Mouse (Mus musculus): ENCODE results near the gene Fitm2. TPM values are rescaled to one million over a fixed set of nuclear protein-coding genes. Genes with fewer than 3 reads are reported as not detected.

Gene Fitm2
- total RNA-seq, 2 experiments from 2014 or later, result 108 to 114 TPM

- DNase-seq (ENCODE audit: low spot score in 2 of 2), result no peak
These were observed 44.0 kb downstream of the Fitm2 start for GRCm38 (mm10) chr2:163428346-163429011.

DNA sequence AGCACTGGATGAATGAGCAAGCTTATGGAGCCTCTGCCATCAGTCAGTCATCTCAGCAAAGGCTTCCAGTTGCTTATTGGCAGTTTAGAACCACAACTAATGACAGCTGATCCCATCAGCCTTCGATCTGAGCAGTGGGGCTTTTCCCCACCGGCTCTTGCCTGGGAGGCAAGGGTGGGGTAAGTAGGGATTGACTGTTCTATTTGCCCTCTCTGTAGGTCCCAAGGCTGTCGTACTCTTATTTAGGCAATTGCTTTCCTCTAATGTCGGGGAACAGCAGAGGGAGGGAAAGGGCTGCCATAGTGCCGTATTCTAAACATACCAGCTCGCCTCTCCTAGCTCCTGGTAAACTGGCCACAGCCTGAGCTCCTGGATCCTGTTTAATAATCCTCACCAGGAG lies 47.8 kb downstream of the Fitm2 start, which contains the start of gene Oser1:
TSS of gene Oser1 (minus strand) at position 101 of the 400 bp plus-strand sequence.
- DNase-seq (ENCODE audit: low spot score in 2 of 2), result no peak

- no peak for DNase-seq (ENCODE audit: low spot score in 2 of 2)
These were observed 49.4 kb downstream of the Fitm2 start for GRCm38 (mm10) chr2:163422895-163423660.

GRCm38 (mm10) chr2:163420366-163420886 lies 52.0 kb downstream of the Fitm2 start:
- DNase-seq (ENCODE audit: low spot score in 2 of 2), result no peak

DNA sequence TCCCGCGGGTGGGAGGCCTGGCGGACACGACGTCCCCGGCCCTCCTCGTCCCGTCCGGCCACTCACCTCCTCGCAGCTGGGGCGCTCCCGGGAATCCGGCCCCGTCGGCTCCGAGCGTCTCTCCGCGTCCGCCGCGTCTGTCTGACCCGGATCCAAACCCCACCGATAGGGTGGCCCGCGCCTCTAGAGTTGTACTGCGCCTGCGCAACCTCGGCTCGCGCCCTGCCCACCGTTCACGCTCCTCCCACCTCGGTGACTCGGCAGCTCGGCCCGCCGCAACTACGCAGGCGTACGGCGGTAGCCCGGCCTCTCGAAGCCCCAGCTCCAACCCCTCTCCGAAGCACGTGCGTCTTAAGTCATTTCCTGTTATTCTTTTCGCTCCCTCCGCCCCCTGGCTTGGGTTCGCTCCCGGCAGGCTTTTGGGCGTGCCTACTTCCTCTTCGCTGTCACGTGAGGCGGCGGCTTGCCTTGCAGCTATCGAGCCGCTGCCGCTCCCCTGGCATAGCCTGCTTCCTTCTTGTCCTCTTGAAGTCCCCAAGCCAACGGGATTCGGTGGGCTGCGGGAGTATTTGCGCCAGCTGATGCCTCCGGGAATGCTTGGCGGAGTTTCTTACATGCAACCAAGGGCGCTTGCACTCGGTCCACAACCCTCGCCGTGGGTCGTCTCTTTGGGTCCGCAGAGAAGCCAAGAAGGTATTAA lies 52.9 kb downstream of the Fitm2 start:
- DNase-seq (ENCODE audit: low spot score in 2 of 2), result peak; percentile 97 to 98

DNA sequence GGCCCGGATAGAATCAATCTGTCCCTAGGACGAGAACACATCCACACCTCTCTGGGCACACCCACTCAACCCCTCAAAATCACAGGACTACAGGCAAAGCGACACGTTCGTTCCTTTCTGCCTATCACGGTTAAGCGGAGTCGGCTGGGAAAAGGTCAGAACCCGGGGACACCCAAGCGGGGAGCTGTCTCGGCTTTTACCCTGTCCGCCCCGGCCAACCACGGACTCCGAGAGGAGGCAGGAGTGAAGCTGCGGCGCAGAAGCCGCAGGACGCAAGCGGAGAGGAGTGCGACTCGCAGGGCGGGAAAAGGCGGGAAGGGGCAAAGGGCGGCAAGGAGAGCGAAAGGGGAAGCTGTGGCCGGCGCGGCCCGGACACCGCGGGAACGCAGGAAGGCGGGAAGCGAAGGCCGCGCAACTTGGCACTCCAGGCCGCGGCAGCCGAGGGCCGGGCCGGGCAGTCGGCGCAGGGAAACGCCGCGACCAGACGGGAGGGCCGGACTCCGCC lies 53.5 kb downstream of the Fitm2 start:
- no peak for DNase-seq (ENCODE audit: low spot score in 2 of 2)

DNA sequence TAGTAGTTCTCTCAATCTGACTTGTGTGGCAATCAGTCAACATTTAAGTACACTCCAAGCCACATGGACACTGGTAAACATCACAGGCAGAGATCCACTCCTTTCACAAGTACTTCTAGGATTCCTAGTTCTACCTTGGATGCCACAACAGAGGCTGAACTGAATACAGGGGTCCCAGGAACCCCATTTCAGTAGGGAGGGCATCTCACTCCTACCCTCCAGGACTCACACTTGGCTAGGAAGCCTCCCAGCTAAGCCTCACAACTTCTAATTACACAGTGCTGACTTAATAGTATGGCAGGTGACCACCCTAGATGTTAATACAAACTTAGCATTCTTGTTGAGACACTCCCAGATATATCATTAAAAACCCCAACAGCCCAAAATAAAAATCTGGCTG lies 54.6 kb downstream of the Fitm2 start:
- DNase-seq (ENCODE audit: low spot score in 2 of 2), result no peak

DNA sequence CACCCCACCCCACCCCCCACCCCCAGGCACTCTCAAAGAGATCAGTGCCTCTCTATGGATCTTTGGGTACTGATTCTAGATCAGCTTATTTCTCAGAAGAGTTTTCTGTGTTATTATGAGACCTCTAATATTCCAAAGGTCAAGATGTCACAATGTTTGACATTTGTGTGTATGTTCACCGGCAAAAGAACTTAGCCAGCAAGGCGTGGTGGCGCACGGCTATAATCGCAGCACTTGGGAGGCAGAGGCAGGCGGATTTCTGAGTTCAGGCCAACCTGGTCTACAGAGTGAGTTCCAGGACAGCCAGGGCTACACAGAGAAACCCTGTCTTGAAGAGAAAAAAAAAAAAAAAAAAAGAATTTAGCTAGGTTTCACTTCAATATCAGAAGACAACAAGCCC lies 55.4 kb downstream of the Fitm2 start:
- DNase-seq (ENCODE audit: low spot score in 2 of 2), result no peak

Other genes starting within 250 kb of the Fitm2 start
- 1 to 10 TPM; 4.4 to 6.5 TPM for gene Jph2, start 74.6 kb downstream of the Fitm2 start, total RNA-seq (2021)
- gene Oser1, start 47.9 kb downstream of the Fitm2 start, total RNA-seq (2021), result 10 to 100 TPM; 37.1 to 43.6 TPM
- gene Gdap1l1, start 34.2 kb downstream of the Fitm2 start, total RNA-seq (2021), result 1 to 10 TPM; 3.3 TPM
- not detected for gene R3hdml, start 19.7 kb upstream of the Fitm2 start, total RNA-seq (2021)
- under 1 TPM in 1 of 2 experiments, not detected in 1; 0.73 TPM for gene Hnf4a, start 34.2 kb upstream of the Fitm2 start, total RNA-seq (2021)
- 10 to 100 TPM; 29.2 to 34.0 TPM for gene Ttpal, start 129.7 kb upstream of the Fitm2 start, total RNA-seq (2021)
- 100 to 1,000 TPM; 521 to 567 TPM for gene Serinc3, start 172.5 kb upstream of the Fitm2 start, total RNA-seq (2021)
- 10 to 100 TPM; 37.4 to 38.3 TPM for gene Pkig, start 185.8 kb upstream of the Fitm2 start, total RNA-seq (2021)